Mouse (Mus musculus) gastrocnemius, adult 18-20 months (tissue): ENCODE data around the gene Rabgap1l. TPM values are rescaled to one million over a fixed set of nuclear protein-coding genes. Genes with fewer than 3 reads are reported as not detected.

Experiments
- DNase-seq: peaks from one replicate; pipeline ENCODE4 v3.0.0; 2021; ENCODE audit warnings: low spot score
- long read RNA-seq, 2 experiments: library from polyadenylated mRNA; stranded (forward); transcript quantifications; one replicate each; pipeline ENCODE4 v2.0.0; 2021
- total RNA-seq, 2 experiments: library from RNA; stranded (reverse); gene quantifications; 2 replicates each; pipeline ENCODE4 v1.2.3; 2021

Rabgap1l gene
- total RNA-seq: 10 to 100 TPM; 10.9 to 12.1 TPM
- long read RNA-seq, experiment 1, partial matches to known transcripts: 1 of 6 reads
- long read RNA-seq, experiment 1, other reads (novel, unspliced or antisense): 2 of 6 reads
- long read RNA-seq, experiment 2, partial matches to known transcripts: 0 of 1 reads
- long read RNA-seq, experiment 2, other reads (novel, unspliced or antisense): 0 of 1 reads

DNA sequence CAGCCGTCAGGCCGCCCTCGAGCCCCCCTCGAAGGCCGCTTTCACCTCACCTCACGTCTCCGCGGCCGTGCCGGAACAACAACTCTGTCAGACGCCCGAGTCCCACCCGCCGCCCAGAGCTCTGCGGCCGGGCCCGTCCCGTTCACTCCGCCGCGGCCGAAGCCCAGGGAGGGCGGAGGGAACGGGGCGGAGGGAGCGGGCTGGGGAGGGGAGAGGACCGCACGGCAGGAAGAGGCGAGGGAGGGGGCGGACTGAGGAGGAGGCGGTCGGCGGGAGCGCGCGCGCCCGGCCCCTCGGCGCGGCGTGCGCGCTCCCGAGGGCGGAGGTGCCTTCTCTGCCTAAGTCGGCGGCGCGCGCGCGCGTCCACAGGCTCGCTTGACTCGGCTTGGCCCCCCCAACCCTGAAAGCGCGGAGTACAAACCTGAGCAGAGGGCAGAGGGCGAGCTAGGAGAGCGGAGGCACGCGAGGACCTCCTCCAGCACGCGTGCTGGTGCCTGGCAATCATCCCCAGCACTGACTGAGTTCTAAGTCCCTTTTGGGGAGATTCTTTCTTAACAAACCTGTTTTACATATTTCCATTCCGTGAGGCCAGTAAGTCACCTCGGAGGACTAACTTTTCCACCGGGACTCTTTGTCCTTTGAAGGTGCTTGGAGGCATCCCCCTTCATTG is at the start of gene Rabgap1l:
Gene Rabgap1l (minus strand): TSS at position 526 of the 670 bp plus-strand sequence.
- peak; percentile 74 for DNase-seq

DNA sequence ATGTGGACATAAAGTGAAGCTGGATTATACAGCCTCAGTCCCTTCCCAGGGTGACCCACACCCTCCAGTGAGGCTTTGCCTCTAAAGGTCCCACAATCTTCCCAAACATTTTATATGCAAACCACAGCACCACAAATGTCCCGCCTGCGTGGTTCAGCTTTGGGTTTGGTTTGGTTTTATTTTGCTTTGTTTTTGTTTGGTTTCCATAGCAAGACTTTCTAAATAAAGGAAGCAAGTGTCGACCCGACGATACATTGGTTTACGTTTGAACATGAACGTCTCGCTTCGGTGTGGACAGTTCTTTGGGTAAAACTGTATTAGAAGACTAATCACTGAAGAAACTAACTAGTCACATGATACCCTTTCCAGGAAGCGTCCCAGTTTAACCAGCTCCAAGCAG is 49.6 kb upstream of the Rabgap1l start:
- DNase-seq: no peak

DNA sequence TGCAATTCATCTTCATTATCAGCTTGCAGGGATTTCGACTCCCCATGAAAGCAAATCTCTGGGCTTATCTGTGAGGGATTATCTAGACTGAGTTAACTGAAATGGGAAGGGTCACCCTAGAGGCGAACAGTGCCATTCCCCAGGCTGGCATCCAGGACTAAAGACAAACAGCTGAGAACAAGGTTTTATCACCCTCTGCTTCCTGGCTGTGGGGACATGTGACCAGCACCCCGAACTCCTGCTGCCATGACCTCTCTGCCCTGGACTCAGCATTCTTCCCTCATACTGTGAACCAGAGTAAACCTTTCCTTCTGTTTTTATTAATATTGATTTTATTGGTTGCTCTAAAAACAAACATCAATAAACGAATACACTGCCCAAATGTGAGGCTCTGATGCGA is 47.6 kb upstream of the Rabgap1l start:
- no peak for DNase-seq

DNA sequence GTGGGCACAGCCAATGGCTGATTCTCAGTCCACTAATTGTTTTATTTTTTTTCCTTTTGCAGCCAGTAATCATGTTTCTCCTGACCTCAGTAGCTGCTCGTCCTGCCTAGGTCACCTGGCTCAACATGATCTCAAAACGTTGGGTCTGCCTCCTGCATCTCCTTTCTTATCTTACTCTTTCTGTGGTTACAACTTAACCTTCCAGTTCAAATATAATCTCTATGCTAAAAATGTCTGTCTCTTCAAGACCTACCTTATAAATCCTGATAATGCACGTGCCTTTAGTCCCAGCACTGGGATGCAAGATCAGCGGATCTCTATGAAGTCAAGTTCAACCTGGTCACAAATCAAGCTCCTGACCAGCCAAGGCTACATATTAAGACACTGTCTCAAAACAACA is 46.1 kb upstream of the Rabgap1l start:
- DNase-seq: no peak

- no peak for DNase-seq
Observed at GRCm38 (mm10) chr1:160834446-160834845, 41.4 kb upstream of the Rabgap1l start.

DNA sequence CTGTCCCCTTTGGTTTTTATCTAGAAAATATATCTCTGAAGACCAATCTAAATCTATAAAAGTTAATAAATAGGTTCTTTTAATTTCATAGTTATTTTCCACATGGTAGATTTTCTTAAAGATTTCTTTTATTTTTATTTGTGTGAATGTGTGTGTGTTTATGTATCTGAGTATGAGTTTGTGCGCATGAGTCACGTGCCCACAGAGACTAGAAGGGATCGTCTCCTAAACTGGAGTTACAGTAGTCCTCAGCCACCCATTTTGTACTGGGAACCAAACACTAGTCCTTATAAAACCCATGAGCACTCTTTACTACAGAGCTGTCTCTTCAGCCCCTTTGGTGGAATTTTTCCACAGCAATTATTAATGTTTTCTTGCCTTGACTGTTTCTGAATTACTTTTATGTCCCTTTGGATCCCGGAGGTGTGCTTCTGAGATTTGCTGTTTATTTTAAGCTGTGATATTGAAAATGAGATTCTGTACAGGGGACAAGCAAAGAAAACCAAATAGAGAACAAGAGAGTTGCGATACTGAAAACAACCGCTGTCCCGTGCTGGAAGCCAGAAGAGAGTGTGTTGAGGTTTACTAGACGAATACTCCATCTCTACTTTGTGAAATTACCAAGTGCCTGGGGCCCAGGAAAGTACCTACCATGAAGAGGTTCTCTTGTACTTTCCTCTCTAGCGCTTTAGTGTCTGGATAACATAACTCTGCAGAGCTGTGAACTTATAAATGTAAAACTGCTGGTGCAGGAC is 39.4 kb upstream of the Rabgap1l start:
- DNase-seq: no peak

GRCm38 (mm10) chr1:160830608-160831498 is 37.8 kb upstream of the Rabgap1l start:
- no peak for DNase-seq

DNA sequence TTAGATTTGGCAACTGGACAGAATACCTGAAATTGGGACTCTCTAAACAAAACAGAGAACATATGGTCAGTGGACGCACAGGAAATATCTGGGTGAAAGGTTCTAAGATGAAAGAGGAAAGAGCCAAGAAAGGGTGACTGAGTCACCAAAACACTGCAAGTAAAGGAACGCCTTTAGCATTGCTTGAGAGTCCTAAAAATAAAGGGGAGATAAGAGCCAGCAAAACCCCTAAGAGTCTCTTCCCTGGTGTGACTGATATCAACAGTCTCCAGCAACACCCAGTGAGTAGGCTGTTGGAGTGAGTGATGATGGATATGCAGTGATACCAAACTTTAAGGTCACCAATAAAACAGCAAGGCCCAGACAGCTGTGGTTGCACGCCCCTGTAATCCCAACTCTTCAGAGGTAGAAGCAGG is 32.4 kb upstream of the Rabgap1l start:
- no peak for DNase-seq

DNA sequence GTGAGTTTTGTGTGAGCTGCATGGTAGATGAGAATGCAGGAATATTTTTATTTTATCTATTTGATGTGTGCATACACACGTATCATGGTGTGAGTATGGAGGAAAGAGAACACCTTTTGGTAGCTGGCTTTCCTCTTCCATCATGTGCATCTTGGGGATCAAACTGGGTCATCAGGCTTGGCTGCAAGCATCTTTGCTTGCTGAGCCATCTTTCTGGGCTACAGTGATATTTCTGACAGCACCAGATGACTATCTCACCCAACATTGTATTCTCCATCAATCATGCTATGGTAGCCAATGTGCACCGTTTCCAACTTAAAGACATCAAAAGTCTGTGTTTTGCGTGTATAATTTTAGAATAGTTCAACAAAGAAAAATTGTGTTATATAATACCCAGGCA is 30.6 kb upstream of the Rabgap1l start:
- DNase-seq: no peak

DNA sequence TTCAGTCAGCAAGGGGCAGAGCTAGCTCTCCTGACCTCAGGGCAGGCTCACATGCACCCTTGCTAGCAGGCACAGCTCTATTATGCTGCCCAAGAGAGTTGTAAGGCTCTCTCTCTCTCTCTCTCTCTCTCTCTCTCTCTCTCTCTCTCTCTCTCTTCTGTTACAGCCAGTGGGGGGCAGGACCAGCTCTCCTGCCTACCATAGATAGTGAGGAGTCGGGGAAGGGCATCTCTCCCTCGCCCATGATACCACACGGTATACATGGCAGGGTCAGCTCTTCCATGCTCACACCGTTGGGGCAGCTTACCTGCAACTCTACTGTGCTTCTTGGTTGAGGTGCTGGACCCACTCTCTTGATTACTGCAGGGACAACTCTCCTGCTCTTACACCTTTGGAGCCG is 21.2 kb upstream of the Rabgap1l start:
- DNase-seq: no peak

DNA sequence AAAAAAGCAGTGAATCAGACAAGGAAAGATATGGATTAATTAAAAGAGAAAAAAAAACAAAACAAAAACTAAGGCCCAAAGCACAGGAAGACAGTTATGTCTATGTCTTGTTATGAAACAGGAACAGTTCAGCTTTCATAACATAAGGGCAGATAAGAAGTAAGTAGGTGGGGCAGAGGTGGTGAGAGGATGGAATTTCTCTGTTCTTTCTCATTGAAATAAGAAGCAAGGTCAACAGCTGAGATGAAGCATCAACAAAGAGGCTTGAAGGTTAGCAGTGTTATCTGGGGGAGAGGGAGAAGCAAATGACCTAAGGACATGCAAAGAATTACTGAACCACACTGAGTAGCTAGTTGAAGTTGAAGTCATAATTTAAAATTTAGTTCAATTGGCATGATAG is 19.4 kb upstream of the Rabgap1l start:
- no peak for DNase-seq

DNA sequence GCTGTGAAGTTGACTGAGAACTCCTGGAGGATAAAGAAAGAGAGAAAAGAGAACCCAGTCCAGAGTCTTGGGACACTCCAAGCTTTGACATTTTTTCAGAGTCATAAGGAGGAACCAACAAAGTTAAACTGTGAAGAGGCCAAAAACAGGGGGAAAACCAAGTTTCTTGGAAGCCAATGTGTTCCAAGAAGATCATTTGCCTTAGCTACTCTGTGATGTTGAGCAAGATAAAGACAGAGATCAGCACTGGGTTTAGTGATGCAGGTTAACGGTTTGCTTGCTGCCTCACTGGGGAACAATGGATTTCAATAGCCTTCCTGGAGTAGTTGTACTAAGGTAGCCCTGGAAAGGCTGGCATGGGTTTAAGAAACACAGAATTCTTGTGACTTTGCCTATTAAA is 18.9 kb upstream of the Rabgap1l start:
- DNase-seq: no peak

GRCm38 (mm10) chr1:160805268-160805667 is 12.3 kb upstream of the Rabgap1l start:
- DNase-seq: no peak

DNA sequence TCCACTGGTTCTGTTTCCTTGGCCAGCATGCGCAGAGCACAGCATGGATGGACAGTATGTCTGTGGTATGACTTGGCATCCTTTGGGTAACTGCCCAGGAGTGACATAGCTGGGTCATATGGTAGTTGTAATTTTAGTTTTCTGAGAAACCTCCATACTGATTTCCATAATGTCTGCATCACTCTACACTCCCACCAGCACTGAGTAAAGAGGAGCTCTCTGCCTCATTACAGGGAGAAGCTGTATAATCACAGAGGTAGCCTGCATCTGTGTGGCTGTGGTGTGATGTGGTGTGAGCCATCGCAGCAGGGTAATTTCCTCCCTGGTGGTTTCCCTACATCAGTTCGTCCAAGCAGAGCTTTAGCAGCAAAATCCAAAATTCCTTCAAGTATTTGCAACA is 7.0 kb upstream of the Rabgap1l start:
- DNase-seq: no peak

DNA sequence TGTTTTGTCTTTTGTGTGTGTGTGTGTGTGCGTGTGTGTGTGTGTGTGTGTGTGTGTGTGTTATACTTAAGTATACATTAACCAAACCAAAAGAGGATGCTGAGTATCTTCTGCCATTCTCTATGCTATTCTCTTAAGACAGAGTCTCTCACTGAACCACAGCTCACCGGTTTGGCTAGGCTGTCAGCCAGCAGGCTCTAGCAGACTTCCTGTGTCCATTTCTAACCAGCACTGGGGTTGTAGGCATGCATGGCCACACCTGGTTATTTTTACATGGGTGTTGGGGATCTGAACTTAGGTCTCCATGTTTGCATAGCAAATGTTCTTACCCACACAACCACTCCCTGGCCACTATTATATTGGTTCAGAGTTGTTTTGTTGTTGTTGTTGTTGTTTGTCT is 2.0 kb upstream of the Rabgap1l start:
- no peak for DNase-seq

- no peak for DNase-seq
Observed at GRCm38 (mm10) chr1:160793791-160794757, 1.1 kb upstream of the Rabgap1l start.

DNA sequence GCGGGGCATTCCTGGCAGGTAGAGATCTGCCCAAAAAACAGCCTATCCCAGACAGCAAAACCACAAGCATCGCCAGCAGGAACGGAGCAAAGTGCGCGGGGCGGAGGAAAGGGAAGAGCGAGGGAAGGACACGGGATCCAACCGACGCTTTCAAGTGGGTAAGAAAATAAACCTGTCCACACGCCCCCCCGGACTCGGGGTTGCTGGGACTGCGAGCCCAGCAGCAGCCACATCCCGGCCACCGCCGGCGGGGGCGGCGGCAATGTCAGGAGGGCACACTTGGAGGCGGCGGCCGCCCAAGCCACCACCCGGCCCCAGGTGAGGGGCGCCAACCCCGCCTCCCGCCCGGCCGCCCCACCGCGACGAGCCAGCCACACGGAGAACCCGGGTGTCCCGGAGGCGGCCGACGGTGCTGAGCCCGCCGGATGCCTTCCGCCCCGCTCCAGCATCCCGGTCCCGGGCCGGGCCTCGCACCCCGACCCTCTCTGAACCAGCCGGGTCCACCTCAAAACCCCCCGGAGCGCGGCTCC is 790 bp downstream of the Rabgap1l start:
- peak; percentile 17 for DNase-seq

- DNase-seq: no peak
Observed at GRCm38 (mm10) chr1:160791381-160792155, 1.4 kb downstream of the Rabgap1l start.

- no peak for DNase-seq
Observed at GRCm38 (mm10) chr1:160790630-160791029, 2.4 kb downstream of the Rabgap1l start.
